Mouse (Mus musculus) layer of hippocampus, adult 11-12 months (tissue): ENCODE measurements at regions not wholly inside any gene's neighbourhood (a gene's known extent, or its start where the extent isn't known, plus 50 kb on each side); places are given as distances from the start of the nearest gene placed in this dataset.

Source experiments
- DNase-seq: peaks from one replicate; pipeline ENCODE4 v3.0.0; 2022; ENCODE audit warnings: low spot score

DNA sequence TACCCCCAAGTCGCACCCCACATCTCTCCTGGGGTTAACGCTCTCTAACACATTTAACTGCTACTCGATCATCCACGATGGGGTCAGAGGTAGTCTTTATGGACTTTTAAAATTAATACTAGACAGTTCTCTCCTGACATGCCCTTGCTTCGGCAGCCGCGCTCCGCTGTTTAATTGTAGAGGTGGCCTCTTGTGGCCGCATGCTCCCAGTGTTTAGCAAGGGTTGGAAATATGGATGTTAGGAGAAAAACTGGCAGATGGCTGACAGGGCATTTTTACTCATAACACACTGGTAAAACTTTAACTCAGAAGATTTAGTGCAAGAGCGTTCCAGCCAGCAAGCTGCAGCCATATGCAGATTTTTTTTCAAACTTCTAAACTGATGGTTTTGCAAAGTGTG is 242.7 kb downstream of the Tshz3 start:
- no peak for DNase-seq

DNA sequence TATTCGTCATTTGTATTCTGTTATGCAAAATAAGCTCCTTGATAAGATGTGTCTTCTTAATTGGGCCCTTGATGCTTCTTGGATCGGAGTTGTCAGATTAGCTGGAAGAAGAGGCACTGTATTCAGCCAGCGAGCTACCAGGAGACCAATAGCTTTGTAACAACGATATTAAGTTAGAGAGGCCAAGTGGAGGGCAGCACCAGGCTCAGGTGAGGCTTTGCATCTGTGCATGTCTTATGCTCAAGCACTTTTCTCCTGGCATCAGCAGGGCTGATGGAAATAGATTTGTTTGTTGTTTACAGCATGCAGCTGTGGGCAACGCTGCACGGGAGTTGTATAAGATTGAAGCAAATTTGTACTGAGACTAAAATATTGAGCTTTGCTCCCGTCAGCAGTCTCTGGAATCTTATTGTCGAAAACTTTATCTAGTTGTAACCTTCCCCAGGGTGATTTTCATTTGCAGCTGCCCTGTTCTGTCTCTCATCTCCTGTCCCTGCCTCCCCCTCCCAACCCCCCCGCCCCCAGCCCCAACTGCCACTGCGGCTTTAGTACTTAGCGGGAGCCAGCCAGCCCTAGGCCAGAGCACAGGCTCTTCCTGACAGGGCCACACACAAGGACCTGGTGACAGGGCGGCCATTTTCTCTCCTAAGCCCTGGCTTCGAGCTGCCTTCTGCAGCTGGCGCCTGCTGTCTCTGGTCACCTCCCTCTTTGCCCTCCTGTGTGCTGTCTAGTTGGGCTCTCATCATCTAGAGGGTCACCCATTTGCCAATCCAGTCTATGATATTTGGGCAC is 247.3 kb downstream of the Tshz3 start:
- no peak for DNase-seq

DNA sequence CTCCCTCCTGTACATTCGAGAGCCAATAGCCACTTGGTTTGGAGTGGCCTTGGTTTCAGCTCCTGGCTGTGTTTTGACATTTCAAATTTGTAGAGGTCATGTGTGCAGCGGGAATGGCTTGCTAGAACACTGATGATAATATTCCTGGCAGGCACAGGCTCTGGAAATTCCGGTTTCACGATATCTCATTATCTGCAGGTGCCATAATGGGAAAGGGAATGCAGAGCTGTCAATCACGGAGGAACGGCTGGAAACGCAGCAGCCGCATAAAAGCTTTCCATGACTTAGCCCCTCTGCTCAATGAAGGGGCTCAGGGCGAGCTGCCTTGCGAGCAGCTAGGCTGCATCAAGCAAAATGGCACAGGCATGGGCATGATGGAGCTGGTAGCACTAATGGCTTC is 251.6 kb downstream of the Tshz3 start:
- no peak for DNase-seq

DNA sequence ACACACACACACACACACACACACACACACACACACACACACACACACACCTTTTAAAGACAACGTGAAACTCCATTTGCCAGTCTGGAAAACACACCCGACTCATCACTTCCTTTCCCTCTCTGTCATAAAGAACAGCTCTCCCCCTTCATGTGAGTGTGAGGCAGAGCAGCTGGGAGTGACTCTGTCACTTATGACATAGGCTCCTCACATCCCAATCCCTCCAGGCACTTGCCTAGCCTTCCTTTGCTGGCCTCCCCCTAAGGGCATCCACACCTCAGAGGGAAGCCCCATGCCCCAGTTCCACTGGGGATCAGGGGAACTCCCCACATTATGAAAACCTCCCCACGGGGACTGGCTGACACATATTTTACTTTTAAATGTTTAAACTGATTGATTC is 257.5 kb downstream of the Tshz3 start:
- DNase-seq, result no peak

DNA sequence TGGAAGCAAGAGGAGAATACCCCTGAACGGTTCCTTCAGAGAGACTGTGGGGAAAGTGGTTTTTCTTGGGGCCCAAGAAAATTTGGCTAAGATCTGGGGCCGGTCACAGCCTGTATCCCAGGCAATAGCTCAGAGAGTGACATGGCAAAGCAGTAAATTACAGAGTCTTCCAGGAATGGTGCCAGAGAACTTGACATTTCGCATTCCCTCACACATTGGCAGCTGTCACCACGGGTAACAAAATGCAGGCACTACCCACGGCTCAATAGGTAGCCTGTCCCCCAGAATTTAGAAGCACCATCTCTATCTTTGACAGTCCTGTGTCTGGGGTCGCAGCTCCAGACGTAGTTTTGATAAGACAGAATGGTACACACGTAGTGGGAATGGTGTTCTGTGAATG is 260.3 kb downstream of the Tshz3 start:
- DNase-seq, result no peak

DNA sequence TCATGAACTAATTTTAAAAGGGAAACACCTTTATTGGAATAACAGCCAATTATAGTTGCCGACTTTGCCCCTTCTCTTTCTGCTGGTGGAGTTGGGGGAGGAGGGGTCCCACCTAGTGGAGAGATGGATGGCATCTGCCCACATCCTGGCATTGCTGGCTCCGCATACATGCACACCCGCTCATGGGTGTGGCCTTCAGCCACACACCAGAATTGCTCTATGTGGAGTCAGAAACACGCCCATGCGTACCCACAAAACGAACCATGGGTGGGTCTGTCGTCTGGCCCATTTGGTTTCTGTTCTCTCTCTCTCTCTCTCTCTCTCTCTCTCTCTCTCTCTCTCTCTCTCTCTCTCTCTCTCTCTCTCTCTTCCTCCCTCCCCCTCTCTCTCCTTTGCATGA is 273.9 kb downstream of the Tshz3 start:
- no peak for DNase-seq

DNA sequence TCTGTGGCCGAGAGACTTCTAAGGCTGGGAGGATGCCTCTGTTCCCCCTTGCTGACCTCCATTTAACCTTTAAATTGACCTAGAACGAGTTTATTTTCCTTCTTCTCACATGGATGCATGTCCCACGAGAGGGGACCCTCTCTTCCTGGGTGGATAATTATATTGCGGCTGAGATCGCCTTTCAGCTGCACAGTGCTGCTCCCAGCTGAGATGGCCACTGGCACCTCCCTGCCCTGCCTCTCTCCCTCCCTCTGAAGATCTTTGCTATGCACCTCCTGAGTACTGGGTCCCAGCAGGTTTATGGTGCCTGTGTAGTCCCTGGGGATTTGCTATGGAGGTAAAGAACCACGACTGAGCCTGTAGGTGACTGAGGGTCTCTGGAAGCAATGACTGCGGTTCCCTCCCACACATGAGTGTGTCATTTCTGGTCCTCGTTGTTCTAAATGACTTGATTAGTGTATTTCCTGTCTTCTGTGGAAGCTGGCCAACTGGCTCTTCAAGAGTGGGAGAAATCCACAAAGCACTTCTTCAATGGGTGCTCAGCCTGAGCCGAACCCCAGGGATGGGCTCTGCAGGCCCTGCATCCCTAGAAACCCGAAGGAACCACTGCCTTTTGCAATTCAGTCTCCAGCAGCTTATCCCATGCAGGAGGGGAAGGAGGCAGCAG is 275.9 kb downstream of the Tshz3 start:
- no peak for DNase-seq

DNA sequence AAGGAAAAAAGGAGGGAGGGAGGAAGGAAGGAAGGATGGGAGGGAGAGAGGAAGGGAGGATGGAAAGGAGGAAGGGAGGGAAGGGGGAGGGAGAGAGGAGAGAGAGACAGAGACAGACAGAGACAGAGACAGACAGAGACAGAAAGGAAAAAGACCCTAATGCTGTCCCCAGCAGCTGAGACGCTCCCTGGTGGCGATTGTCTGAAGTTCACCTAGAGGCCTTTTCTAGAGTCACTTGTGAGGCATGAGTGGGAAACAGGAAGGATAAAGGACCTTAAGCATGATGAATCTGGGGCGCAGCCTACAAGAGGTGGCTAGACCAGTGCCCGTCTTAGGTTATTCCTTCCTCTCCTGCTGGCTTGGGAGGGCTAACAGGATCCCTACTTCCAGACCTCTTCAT is 276.7 kb downstream of the Tshz3 start:
- DNase-seq, result peak; percentile 16

DNA sequence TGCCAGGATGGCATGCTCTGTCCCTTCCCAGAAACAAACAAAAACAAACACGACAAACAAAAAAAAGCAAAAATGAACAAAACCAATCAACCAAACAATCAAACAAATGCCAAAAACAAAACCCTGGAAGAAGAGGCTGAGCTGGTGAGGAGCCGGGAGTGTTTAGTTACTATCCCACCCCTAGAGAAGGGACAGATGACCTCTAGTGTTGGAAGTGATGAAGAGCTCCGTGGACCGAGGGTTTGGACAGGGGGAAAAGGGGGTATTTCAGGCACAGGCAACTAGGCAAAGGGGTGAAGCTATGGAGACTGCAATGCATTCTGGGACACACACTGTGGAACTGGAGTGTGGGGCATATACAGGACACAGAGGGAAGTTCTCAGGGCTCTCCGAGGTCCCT is 277.6 kb downstream of the Tshz3 start:
- no peak for DNase-seq

DNA sequence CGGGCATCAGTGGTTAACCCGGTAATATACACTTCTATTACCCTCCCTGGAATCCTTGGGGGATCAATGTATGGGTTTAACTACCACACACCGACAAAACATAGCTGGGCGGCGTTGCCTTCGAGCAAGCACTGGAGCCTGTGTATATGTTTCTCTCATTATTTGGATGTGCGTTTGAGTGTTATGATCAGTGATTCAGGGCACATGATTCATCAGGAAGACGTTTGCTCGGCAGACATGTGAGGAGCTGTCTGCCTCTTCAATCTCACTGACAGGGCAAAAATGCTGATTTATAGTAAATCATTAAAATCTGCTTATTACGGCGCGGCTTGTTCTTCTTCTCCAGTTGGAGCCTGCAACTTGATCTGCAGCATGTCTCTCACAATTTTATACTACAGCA is 279.9 kb downstream of the Tshz3 start:
- no peak for DNase-seq

DNA sequence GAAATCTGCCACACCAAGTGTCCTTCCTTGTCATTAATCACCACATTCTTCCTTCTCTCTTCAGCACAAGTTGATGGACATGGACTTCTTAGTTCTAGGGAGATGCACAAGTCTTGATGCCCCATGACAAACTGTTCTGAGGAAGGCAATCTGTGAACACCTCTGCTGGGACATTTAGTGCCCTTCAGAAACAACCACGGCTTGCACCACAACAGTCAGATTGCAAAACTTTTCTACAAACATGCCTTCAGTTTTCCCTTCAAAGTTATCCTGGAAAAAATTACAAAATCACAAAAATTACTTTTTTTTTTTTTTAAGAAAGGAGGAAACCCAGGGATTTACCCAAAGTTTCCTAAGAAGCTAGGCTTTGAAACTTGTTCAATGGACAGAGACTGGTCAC is 291.5 kb downstream of the Tshz3 start:
- no peak for DNase-seq

DNA sequence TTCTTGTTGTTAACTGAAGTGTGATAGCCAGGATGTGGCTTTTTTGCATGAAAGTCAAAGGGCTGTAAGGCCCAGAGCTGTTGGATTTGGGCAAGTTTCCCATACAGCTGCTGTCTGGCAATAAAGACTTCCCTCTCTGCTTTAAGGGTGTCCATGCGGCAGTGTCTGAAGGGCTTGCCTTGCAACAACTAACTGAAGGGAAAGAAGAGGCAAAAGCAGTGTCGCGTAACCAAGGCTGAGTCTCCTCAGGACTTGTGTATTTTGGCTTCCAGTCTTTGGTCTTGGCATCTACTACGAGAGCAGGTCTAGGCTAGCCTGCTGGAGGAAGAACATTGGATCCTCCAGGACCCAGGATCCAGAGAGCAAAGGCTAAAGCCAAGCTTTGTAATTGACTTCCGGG is 306.7 kb downstream of the Tshz3 start:
- no peak for DNase-seq

DNA sequence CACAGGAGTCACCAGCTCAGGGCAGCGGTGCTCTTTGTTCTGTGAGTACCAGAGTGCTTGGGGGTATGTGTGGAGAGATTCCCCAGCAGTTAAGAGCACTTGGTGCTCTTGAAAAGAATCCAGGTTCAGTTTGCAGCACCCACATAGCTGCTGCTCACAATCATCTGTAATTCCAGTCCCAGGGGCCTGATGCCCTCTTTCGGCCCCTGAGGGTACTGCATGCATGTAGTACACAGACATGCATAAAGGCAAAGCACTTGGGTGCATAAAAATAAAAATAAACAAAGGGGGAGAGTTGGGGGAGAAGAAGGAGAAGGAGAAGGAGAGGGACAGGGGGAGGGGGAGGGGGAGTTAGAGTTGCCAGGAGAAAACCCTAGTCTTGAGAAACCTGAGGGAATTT is 307.8 kb downstream of the Tshz3 start:
- no peak for DNase-seq

DNA sequence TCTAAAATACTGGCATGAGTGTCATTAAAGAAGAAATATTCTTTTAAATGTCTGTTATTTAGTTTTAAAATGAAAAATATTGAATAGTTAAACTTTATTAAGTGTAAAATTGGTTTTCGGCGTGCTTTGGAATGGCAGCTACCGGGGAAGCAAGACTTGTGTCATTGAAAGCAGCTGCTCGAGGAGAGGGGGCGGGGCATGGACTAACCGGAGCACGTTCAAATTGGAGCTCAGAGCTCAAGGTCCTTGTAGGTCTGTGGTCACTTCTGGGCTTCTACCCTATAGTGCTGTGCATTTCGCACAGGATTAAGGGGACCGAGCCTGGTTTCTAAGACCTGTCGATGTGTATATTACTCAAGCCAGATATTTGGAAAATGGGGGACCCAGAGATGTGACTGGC is 309.0 kb downstream of the Tshz3 start:
- DNase-seq, result no peak

DNA sequence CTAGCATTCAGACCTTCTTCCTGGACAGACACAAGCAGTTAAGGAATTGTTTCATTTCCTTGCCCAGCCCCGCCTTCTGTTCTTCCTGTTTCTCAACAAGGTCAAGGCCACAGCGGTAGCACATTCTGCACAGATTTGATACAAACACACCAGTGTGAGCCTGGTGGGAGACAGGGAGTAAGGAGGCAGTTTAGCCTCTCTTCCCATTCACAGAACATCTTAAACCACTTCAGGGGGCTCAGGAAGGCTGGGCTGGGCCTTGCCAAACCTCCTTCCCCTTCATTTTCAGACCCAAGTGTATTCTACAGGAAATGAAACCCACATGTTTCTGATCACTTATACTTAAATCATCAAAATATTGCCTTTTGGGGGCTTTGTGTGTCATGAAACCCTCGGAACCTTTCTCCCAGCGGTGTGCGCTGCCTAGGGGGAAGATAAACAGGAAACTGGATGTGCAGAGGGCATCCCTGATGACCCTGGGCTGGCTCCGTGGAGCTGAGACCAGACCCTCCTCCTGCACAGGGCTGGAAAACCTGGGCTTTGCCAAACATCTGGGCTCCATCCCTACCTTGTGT is 313.3 kb downstream of the Tshz3 start:
- no peak for DNase-seq

DNA sequence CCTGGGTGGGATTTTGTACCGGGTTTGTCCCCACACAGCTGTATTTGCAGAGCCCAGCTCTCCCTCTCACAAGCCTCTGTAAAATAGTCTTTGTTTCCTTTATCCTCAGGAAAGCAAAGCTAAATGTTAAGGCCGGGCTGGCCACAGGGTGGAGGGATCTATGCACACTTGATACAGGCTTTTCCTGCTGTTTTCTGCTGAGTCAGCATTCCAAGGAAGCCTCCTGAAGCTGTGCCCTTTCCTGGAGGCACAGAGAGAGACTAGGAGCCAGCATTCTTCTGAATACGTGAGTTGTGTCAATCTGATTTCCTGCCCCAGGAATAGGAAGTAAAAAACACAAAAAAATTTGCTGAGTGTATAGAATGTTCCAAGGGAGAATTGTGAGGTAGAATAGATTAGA is 322.2 kb downstream of the Tshz3 start:
- DNase-seq, result no peak

DNA sequence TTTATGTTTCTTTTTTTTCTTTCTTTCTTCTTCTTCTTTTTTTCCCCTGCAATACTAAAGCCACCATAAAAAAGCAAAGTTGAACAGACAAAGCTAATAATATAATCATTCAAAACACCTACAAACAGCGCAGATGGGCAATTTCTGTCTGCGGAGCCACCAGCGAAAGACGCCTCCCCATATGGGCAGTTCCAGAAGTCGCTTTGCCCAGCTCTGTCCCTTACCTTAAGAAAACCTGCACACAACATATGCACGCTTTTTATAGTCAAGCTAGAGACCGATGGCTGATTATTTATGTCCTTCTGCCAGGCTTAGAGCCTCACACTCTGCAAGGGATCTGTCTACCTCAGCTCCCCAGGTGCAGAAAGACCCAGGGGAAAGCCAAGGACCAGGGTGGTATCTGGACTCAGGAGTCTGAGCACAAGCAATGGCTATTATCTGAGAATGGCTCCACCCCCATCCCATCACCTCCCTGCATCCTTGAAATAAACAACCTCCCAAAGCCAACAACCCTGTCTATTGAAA is 326.6 kb downstream of the Tshz3 start:
- DNase-seq, result peak; percentile 20

DNA sequence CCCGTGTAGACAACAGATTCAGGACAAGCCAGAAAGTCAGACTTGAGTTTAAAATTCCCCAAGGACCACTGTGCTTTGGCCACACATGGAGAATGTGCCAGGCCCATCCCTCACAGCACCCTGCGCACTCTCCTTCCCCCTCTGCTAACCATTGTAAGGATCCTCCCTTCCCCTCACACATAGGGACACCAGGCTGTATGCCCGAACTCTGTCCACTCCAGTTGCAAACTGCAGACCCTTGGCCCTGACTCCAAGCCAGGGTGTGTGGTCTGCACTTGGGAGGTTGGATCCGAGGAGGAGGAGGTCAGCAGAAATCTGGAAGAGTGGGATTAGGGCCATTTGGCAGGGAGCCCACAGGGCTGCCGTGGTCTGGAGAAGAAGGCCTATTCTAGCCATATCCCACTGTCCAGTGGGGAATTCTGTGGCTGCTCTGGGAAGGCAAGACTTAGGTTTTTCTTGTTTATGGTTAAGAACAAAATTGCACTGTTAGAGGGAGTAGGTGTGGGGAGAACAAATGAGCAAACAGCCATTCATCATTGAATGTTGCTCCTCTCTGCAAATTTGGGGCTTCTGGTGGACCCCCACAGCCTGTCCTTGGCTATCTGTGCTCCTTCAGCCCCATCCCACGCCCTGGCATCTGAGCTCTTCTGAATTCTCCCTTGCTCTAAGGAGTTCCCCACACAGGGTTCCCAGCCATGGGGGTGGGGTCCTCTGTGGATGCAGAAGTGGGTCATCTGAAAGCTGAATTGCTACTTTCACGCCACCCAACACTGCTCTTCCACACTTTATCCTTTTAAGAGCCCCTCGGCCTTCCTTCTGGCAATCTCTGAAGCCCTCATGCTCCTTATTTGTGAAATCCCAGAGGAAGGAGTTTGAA is 366.9 kb downstream of the Tshz3 start:
- no peak for DNase-seq

DNA sequence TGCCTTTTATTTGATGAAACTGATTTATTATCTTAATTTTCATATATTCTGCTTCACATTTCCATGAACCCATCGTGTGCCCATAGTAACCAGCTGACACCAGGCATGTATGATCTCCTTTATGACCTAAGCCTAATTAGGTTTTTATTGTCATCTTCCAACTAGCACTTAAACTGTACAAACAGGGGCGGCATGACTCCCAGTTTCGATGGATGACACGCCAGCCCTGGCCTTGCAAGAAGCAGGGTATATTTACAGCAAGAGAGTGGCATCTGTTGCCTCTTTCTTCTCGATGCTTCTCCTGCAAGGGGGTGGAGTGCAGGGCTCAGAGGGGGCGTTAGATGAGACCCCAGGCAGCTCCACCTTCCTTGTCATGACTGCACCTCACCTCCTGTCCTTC is 379.8 kb downstream of the Tshz3 start:
- no peak for DNase-seq

DNA sequence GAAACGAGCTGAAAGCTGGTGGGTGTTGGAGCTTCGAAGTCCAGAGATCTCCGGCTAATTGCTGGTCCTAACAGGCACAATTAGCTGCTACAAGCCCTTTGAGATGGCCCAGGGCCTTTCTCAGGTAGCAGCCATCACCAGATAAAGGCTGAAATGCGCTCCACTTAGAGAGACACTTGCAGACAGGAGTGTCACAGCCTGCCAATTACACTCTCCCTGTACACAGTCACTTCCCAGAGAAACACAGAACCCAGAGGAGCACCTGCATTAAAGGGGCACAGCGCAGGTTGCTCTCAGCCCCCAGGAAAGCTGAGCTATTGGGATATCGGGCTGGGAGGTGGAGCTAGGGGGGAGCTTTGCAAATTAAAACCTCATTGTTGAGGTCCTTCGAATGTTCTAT is 380.2 kb downstream of the Tshz3 start:
- no peak for DNase-seq

DNA sequence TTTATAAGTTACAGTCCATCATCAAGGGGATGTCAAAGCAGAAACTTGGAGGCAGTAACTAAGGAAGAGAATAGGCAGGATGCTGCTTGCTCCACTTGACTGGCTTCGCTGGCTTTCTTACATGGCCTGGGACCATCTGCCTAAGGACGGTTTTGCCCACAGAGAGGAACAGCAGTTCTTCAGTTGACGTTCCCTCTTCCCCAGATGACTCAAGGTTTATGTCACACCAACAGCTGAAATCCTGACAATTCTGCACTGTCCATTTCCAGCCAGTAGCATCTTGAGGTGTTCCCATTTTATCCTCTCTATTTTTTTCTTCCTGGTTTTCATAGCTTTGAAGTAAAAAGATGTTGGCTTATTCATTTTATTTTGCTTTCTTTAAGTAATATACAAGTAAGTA is 391.8 kb downstream of the Tshz3 start:
- DNase-seq, result no peak

DNA sequence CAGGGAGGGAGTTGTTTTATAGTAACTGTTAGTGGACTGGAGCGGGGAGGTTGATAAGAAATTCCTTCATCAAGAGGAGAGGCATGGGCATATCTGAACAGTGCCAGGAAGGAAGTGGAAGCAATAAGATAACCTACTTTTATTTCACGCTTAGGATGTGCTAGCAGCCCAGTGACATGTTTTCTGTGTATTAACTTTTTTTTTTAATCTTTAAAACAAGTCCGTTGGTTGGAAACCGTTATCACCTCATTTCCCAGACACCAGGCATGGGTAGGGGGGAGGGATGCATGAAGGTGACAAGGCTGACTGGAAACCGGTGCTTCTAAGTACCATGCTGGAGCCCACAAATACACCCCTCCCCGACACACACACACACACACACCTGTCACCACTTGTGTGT is 394.7 kb downstream of the Tshz3 start:
- no peak for DNase-seq
